Mouse (Mus musculus) cerebellum, adult 2 months (tissue): ENCODE data around the gene Chit1.

Experiments
- CTCF ChIP-seq: fragments of 200-500 bp; IDR thresholded peaks from 2 replicates; pipeline ENCODE4 v1.5.1; 2011; ENCODE audit warnings: low read depth, mild to moderate bottlenecking, control low read depth, low read length, moderate library complexity, borderline replicate concordance; ENCODE audit not compliant: insufficient read depth
- POLR2A ChIP-seq: fragments of 200-500 bp; IDR thresholded peaks from 2 replicates; pipeline ENCODE4 v1.6.1; 2011; ENCODE audit warnings: low read length, control low read depth, borderline replicate concordance; ENCODE audit not compliant: insufficient read depth

GRCm38 (mm10) chr1:134100401-134100800 is 10.6 kb upstream of the Chit1 start:
- TF ChIP-seq CTCF (no peak), POLR2A (no peak)
